Mouse (Mus musculus) brown adipose tissue, adult 24 weeks (tissue): ENCODE results near the gene Scarb2. TPM values are rescaled to one million over a fixed set of nuclear protein-coding genes. Genes with fewer than 3 reads are reported as not detected.

Experiments used
- H3K27ac ChIP-seq: fragments of 200-500 bp; replicated peaks from 2 replicates; pipeline ENCODE4 v1.5.1; 2012; ENCODE audit warnings: low read depth, mild to moderate bottlenecking, low read length
- H3K4me1 ChIP-seq: fragments of 200-500 bp; 2 replicates; pipeline ENCODE4 v1.6.1; 2012; ENCODE audit warnings: low read length, mixed read lengths; ENCODE audit not compliant: control insufficient read depth, insufficient read depth, insufficient read length
- H3K4me3 ChIP-seq: fragments of 200-500 bp; 2 replicates; pipeline ENCODE4 v1.5.1; 2012; ENCODE audit warnings: low read depth, mild to moderate bottlenecking, low read length, moderate library complexity; ENCODE audit not compliant: insufficient read depth
- polyA plus RNA-seq: library from polyadenylated mRNA; stranded (reverse); fragments of >200 nt; gene quantifications from 2 replicates; pipeline ENCODE4 v1.2.4, GENCODE M21; 2012; ENCODE audit not compliant: missing spikeins, insufficient read depth, insufficient read length

Gene Scarb2
- polyA plus RNA-seq, 1 experiment: 52.2 TPM

GRCm38 (mm10) chr5:92435025-92435584, 71.5 kb downstream of the Scarb2 start, which contains the start of gene Nup54:
Gene Nup54, minus strand, starts transcription at chr5:92435219.
- Histone ChIP-seq H3K4me3 (peak within 1 kb of the TSS; percentile 71), H3K4me1 (no peaks in the 10 kb centered on the region; the same call in 1 of the 2 replicates), H3K27ac (peak within 1 kb of the TSS; percentile 54)

GRCm38 (mm10) chr5:92434571-92434985, 72.1 kb downstream of the Scarb2 start:
- H3K4me1 ChIP-seq: no peaks in the 10 kb centered on the region; the same call in 1 of the 2 replicates
- H3K4me3 ChIP-seq: peak overlapping the region; percentile 71
- H3K27ac ChIP-seq: peak overlapping the region; percentile 54

GRCm38 (mm10) chr5:92434070-92434469, 72.6 kb downstream of the Scarb2 start:
- peak overlapping the region; percentile 71 for H3K4me3 ChIP-seq
- H3K4me1 ChIP-seq: no peaks in the 10 kb centered on the region; the same call in 1 of the 2 replicates
- H3K27ac ChIP-seq: no peak overlapping the region

- no peak overlapping the region for H3K4me3 ChIP-seq
Observed at GRCm38 (mm10) chr5:92431611-92432010, 75.0 kb downstream of the Scarb2 start.

GRCm38 (mm10) chr5:92430723-92431122, 75.9 kb downstream of the Scarb2 start:
- H3K4me3 ChIP-seq: no peak overlapping the region
- H3K4me1 ChIP-seq: no peaks in the 10 kb centered on the region; the same call in 1 of the 2 replicates
- no peak overlapping the region; the same call in 1 of the 2 replicates for H3K27ac ChIP-seq

More at GRCm38 (mm10) chr5:92431611-92432010, 75.0 kb downstream of the Scarb2 start:
- no peaks in the 10 kb centered on the region; the same call in 1 of the 2 replicates for H3K4me1 ChIP-seq
- no peak overlapping the region for H3K27ac ChIP-seq

- H3K27ac ChIP-seq: no peak overlapping the region
- H3K4me3 ChIP-seq: no peak overlapping the region
- H3K4me1 ChIP-seq: no peaks in the 10 kb centered on the region
Observed at GRCm38 (mm10) chr5:92424126-92424525, 82.5 kb downstream of the Scarb2 start.

- H3K27ac ChIP-seq: no peak overlapping the region
- no peak overlapping the region for H3K4me3 ChIP-seq
Observed at GRCm38 (mm10) chr5:92413982-92414375, 92.7 kb downstream of the Scarb2 start.

GRCm38 (mm10) chr5:92413271-92413981, 93.2 kb downstream of the Scarb2 start:
- Histone ChIP-seq H3K27ac (no peak overlapping the region), H3K4me3 (no peak overlapping the region), H3K4me1 (no peaks in the 10 kb centered on the region; the same call in 1 of the 2 replicates)

More at GRCm38 (mm10) chr5:92413982-92414375, 92.7 kb downstream of the Scarb2 start:
- no peaks in the 10 kb centered on the region; the same call in 1 of the 2 replicates for H3K4me1 ChIP-seq

- Histone ChIP-seq H3K4me3 (no peak overlapping the region), H3K4me1 (no peaks in the 10 kb centered on the region; the same call in 1 of the 2 replicates), H3K27ac (no peak overlapping the region)
Observed at GRCm38 (mm10) chr5:92411461-92412140, 95.0 kb downstream of the Scarb2 start.

- H3K27ac ChIP-seq: no peak overlapping the region
- no peaks in the 10 kb centered on the region; the same call in 1 of the 2 replicates for H3K4me1 ChIP-seq
- no peak overlapping the region for H3K4me3 ChIP-seq
Observed at GRCm38 (mm10) chr5:92410486-92410885, 96.1 kb downstream of the Scarb2 start.

- no peaks in the 10 kb centered on the region; the same call in 1 of the 2 replicates for H3K4me1 ChIP-seq
- no peak overlapping the region for H3K4me3 ChIP-seq
- H3K27ac ChIP-seq: no peak overlapping the region
Observed at GRCm38 (mm10) chr5:92409361-92410155, 97.1 kb downstream of the Scarb2 start.

- Histone ChIP-seq H3K4me3 (no peak overlapping the region), H3K27ac (no peak overlapping the region), H3K4me1 (no peaks in the 10 kb centered on the region)
Observed at GRCm38 (mm10) chr5:92404400-92404678, 102.3 kb downstream of the Scarb2 start.

- H3K27ac ChIP-seq: no peak overlapping the region
- H3K4me3 ChIP-seq: no peak overlapping the region
- no peaks in the 10 kb centered on the region for H3K4me1 ChIP-seq
Observed at GRCm38 (mm10) chr5:92403562-92404399, 102.9 kb downstream of the Scarb2 start.

- H3K27ac ChIP-seq: no peak overlapping the region
- no peaks in the 10 kb centered on the region for H3K4me1 ChIP-seq
- H3K4me3 ChIP-seq: no peak overlapping the region
Observed at GRCm38 (mm10) chr5:92402816-92403215, 103.8 kb downstream of the Scarb2 start.
